Mouse (Mus musculus) c-Kit-positive CD71-positive TER-119-positive erythroid progenitor cells, embryonic 14.5 days (primary cell): ENCODE measurements around the gene Fam213a.

Experiments
- DNase-seq: peaks from one replicate; pipeline ENCODE4 v3.0.0-alpha.2; 2013; ENCODE audit warnings: low spot score

The Fam213a gene

DNA sequence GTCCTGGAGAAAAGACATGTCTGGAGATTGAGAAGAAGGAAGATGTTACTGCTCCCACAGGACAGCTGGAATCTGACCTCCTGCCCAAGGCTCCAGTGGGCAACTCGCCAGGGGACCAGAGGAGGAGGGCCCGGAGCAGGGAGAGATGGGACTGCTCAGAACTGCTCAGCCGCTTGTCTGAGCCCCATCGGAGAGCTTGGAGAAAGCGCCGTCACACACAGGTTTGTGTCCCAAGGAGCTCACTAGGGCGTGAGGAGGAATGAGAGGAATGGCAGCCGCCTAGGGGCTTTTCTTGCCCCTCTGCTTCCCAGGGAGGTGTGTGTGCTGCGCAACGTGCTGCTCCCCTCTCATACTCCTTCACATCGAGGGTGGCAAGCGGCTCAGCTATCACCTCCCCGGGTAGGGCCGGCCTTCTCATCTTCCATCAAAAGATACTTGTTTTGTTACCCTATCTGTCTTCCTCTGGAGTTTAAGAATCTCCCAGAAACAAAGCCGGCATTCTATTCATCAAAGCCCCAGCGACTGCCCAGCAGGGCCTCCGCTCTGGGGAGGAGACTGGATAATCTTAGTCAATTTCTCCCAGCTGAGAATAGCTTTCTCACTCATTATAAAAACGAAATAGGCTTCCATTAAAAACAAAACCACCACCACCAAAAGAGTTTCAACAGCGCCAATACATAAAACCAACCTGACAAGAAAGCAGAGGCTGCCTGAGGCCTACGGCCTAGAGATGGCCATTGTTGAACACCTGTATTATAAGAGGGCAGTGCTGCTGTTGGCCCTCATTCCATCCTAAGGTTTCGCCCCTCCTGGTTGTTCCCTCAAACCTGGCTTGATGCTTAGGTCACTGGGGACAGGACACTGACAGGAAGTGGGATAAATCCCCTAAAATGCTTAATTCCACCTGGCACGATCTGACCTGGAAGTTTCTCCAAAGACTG is 9.1 kb downstream of the Fam213a start:
- no peak for DNase-seq

DNA sequence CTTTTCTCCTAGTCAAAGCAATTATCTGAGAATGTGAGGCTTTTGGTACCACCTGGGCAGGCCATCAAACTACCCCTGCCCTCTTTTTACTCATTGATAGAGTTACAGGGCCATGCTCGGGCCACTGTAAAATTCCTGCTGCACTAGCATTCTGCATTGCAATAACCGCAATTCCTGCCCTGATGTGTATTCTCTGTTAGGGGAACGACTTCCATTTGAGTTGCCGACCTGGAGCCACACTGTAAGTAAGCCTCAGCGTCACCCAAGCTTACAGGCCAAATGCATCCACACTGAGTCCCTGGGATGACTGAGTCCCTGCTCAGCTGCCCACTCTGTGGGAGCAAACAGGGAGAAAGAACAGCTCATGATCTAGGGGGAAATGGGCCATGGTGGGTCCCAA is 12.0 kb downstream of the Fam213a start:
- DNase-seq: no peak

DNA sequence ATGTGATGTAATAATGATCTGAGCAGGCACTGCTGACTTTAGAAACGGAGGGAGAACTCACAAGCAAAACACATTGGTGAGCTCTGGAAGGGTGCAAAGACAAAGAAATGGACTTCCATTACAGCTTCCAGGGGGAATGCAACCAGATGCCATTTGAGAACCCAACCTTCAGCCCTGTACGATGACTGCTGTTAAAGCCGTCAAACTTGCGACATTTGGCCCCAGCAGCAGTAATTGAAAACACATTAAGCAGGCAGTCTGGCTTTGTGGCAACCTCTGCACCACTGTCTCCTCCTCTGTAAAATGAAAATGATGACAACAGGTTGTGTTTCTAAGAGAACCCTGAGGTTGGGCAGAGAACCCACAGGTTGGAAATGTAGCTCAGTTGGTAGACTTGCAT is 12.8 kb downstream of the Fam213a start:
- DNase-seq: no peak

DNA sequence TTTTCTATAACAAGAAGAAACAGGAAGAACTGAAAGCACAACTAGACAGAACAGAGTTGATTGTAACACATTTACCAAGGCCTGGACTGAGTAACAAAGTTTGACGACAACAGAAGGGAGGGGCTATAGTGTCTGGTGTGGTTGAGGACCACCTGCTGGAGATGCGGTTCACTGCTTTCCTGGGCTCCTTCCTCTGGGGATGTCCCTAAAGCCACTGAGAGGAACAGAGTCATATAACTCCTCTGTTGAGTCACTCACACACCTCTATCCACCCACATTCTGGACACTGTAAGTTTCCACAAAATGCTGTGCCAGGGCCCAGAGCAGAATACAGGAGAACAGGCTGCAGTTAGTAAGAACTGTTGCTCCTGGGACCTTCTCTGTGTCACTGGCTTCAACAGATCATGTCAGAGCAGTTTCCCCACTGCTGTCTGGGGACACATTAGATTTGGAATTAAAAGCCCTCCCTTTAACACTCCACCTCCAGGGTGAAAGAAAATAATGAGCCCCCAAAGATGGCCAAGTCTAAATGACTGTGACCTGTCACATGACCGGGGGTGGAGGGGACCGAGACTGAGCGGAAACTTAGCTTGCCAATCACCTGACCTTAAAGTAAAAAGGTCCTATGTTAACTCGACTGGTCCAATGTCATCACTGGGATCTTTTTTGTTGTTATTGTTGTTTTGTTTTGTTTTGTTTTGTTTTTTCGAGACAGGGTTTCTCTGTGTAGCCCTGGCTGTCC is 13.5 kb downstream of the Fam213a start:
- no peak for DNase-seq

DNA sequence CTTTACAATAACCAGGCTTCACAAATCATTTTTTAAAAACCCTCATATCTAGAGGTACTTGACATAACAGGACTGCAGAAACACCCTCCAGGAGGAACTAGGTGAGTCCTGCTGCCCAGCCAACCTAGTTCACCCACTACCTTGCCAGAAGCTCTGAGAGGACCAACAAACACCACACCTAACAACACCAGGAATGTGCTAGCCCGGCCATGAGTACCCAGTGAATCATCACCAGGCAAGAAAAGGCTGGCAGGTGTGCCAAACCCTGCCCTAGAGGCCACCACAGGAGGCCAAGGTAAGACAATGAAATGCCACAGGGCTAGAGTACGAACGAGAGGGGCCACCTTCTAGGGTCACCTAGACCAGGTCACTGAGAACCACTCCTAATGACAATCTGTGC is 17.4 kb downstream of the Fam213a start:
- no peak for DNase-seq

DNA sequence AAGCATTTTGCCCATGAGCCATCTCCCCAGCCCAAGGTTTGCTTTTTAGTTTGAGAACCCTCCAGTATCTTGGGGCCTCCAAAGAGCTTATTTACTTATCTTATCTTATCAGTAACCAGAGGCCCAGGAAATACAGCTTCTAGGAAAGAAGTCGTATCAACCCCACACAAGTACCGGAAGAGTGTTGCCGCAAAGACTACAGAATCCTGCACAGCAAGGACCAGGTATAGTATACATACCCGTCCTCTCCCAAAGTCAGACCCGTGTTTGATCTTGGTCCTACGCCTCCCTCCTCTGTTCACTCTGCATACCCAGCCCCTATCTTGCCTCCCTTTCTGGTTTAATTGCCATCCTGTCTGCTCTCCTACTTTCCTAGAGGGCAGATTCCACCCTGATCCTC is 21.1 kb downstream of the Fam213a start:
- DNase-seq: peak; percentile 72

DNA sequence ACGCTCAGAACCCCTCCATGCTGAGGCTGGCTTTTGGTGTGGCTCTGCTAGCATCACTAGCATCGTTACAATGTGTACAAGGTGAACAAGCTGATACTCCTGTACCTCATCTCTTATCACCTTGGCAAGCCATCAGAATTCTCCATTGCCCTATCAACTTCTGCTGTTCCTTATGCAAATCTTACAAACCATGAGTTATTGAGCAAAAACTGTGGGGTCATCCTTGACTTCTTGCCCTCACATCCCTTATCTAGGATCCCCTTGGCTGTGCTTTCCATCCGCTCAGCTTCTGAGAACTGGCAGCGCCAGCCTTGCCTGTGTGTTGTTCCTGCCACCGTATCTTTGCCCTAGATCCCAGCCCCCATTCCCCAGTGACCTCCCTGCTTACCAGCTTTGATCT is 24.8 kb downstream of the Fam213a start:
- peak; percentile 61 for DNase-seq

DNA sequence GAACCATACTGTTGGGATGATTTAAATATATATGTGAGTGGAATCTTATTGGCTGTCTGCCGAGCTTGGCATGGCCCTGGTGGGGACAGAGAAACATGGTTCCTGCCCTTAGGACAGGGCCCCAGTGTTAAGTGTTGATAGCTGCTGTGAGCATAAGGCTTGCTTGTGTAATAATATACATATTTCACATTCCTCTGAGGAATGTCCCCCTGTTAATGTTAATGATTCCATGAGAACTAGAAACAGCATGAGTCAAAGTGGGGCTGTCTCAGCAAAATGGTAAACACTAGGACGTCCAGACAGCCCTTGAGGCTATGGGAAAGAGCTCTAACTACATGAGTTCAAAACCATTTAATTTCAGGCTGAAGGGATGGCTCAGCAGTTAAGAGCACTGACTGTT is 26.4 kb downstream of the Fam213a start:
- no peak for DNase-seq

DNA sequence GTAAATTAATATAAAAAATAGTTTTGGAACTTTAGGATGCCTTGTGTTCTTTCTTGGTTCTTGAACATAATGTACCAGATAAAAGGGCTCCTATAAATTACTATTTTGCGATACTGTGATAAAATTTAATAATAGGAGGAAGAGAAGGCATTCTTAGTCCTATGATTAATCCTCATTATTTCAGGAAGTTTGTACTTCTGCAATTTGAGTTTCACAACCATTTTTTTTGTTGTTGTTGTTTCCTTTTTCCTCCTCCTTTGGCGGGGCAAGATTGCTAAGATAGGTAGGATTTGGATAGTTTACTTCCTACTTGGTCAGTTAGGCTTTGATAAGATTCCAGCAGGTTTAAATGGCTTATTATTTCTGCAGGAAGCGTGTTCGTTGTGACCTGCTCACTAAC is 28.0 kb downstream of the Fam213a start:
- DNase-seq: no peak

DNA sequence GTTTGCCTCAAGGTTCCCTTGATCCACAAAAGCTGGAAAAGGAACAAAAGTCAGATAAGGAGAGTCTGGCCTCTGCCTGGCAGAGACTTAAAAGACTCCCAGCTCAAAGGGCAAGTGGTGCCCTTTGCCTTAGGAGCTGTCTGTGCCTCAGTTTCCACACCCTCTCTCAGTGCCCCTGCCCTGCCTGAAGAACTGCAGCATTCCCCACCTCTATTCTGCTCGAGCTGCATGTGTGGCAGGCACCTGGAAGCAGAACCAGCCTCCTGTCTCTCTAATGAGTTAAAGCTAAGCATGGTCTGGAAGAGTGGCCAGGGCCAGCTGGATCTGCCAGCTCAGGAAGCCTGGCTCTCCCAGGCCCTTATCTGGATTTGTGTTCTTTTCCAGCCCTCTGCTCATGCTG is 33.9 kb downstream of the Fam213a start:
- DNase-seq: no peak

DNA sequence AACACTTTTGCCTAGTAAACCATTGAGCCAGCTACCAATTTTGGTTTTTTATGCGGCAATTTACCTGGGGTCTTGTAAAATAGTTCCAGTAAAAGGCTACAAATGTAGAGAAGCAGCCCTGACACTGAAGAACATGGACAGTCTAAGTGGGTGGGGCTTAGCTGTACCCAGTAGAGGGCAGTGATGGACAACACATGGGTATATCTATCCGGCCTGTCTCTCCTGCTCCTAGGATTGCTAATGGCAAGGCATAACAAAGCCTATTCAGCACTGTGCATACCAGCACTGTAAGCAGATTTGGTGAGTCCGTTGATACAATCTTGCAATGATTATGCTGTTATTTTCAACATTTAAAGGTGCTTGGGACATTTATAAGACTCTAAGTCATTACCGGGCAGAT is 34.6 kb downstream of the Fam213a start:
- no peak for DNase-seq

DNA sequence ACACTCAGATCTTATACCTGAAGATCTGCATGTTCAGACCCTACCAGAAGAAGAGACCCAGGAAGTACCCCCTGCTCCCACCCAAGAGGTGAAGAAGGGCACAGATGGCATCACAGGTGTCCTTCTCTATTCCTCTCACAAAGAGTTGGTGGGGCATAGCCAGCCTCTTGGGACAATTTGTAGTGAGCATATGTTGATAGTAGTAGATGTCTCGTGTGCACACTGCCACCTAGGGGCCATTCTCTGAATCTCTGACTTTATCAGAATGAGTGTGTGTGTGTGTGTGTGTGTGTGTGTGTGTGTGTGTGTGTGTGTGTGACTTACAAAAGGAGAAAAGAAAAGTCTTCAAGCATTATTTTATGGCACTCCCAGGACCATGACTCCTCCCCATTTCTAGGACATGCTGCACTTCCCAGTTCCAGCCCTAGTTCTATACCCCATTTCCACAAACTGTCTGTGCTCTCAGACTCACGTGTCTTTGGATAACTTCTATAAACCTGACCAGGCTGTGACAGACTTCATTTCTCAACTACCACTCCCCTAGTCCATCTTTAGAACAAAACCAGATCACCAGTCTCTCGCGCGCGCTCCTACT is 38.4 kb downstream of the Fam213a start:
- DNase-seq: peak; percentile 80

DNA sequence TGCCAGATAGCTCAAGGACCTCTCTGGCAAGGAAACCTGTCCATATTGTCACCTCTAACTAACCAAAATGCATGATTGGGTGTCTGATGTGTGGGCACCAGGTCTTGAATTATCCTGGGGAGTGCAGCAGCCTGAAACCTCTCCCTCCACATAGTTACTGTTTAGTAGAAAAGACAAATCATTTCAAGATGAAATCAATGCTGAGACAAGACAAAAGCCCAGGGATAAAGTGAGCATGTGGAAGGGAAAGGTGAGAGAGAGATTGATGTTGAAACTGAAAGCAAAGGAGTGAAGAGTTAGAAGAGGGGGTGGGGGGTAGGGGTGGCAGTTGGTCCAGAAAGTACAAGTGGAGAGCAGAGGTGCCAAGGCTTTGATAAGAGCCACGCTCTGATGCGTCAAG is 45.5 kb downstream of the Fam213a start:
- DNase-seq: no peak

DNA sequence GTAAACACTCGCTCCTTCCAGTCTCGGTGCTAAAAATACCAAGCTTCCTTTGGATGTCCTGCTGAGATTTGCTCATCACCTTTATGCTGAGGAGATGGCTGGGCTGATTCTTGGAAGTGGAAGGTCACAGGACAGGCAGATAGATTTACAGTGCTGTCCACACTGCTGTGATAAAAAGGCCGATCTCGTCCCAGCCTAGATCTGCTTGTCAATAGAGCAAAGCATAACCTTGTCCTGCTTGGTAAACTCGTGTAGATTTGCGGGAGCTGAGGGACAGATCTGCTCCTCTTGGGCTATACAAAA is 46.0 kb downstream of the Fam213a start:
- no peak for DNase-seq

DNA sequence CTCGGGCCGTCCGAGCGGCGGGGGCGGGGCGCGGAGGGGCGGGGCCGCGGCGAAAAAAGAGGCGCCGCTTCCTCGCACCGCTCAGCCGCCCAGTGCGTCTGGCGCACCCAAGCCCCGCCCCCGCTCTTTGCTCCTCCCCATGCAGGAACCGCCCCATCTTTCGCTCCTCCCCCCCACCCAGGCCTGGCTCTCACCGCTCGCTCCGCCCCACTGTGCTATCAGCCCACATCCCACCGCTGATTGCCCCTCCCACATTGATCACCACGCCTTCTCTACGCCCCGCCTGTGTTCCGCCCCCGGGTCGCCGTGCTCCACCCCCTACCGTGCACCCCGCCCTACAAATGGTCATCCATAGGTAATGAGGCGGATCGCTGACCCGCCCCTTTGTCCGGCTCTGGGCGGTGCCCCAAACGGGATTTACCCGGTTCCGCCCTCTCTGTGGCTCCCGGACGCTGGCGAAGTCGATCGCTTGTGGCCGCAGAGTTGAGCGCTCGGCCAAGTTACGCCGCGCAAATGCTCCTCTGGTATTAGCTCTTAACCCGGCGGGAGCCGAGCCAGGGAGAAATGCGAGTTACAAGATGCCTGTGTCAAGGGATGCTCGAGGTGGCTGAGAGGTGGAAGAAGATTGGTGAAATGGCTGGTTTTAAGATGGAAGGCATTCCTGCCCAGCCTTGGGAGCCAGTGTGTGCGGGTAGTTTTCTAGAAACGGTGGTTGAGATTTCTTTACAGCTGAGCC is 46.6 kb downstream of the Fam213a start:
- DNase-seq: peak; percentile 97

DNA sequence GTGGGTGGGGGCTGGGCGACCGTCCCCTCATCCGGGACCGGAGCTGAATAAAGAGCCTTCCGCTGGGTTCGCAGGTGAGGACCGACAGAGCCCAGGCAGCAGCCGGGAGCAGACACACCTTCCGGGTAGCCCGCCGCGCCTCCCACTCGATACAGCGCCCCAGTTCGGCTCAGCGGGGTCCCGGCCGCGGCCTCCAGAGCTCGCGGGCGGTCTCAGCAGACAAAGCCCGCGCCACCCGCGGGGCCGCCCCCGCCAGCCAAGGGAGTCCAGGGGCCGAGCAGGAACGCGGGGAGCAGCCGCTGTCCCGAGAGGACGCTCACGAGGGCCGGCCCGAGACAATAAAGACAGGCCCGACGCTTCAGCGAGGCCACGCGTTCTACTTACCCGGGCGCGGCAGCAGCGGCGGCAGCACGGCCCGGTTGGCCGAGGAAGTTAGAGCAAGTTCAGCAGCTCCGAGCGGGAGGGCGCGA is 47.2 kb downstream of the Fam213a start, which contains the start of gene Tspan14:
Gene Tspan14, minus strand, starts transcription at position 416 of the 470 bp plus-strand sequence.
- no peak for DNase-seq

DNA sequence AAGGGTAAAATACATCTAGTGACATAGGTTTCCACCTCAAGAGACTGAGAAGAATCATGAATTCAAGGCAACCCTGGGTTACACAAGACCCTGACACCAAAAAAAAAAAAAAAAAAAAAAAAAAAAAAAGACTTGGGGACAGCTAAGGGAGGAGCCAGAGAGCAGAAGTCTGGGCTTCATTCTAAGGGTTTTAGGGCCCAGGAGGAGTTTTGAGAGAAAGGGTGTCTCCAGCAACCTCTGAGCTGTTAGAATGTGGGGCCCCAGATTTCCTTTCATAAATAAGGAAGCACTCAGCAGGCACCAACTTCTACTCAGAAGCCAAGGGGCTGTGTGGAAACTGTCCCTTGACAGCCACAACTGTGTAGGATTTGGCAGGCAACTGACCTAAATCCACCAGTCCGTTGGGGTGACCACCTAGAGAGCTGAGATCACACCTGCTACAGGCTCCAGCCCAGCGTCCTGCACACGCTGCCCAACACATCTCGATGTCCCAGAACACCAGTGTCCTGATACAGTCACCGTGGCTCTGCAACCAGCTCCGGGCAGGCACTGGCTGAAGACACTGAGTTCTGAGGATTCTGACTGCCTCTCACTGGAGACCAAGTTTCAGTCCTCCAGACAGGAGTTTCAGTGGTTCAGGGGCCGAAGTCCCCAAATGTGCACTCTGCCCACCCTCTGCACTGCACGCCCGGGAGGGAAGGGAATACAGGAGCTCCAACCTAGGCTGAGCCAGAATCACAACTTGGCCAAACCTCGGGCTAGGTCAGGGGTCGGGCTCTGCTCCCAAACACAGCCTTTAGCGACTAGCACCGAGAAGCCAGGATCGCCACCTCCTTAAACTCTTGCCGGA is 47.9 kb downstream of the Fam213a start:
- DNase-seq: no peak

DNA sequence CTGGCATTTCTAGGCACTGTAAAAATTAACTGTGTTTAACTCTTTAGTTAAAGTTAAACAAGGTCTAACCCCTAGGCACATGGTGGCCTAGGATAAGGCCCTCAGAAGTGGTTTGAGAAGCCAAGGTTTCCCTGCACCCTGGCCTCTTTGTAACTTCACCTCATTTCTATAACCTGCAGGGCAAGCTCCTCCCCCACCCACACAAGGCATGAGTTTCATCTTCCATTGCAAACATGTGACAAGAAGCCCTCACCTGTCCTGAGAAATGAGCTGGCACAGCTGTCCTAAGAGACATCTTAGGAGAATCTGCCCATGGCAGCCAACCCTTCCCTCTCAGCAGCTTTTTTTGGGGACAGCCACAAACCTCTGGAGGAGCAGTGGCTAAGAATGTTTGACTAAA is 48.7 kb downstream of the Fam213a start:
- DNase-seq: no peak

DNA sequence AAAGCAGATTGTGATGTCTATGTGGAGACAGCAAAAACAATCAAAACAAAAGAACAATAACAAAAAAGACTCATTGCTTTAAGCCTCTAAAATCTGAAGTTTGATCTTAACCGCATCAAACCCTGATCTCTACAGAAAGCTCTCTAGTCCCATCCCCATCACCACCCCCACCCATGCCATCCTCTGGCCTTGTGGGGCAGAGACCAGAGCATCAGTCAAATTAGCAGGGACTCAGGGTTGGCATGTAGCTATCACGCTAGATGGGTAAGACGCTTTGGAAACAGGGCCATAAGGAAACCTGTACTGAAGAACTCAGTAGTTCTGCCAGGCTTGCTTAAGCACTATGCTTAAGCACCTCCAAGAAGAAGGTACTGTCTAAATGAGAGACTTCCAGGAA is 49.4 kb downstream of the Fam213a start:
- DNase-seq: no peak

DNA sequence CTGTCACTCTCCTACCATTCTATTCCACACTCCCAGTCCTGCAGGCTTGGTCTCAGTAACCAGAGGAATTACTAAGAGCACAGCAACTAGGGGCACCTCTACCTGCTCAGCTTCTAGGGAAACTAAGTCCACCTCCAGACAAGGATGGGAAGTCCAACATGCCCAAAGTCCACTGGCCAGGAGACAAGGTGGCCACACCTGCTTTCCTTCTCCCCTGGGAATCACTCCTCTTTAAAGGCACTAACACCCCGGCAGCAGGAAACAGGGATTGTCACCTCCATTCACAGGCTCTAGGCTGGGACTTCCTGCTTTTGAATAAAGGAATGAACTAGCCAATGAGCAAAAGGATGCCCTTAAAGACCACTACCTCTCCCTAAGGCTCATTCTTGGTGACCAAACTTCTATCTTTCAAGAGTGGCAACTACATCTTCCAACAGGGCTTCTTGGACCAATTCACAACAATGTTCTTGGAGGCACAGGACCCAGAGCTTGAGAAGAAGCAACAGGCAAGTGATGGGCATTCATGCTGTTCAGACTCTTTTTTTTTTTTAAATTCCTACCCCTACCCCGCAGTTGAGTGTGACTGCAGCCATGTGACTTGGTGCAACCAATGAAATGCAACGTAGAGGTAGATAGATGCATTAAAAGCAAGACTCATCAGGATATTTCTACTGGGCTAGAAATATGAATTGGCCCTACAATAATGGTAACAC is 49.9 kb downstream of the Fam213a start:
- no peak for DNase-seq
